Mouse (Mus musculus): Measurements from ENCODE around the gene Ccnb3.
"Not testable (repeated sequence)": the region's sequence is repeated elsewhere in the genome, so short reads cannot be mapped to it uniquely, and the experiment has no call there.

DNA sequence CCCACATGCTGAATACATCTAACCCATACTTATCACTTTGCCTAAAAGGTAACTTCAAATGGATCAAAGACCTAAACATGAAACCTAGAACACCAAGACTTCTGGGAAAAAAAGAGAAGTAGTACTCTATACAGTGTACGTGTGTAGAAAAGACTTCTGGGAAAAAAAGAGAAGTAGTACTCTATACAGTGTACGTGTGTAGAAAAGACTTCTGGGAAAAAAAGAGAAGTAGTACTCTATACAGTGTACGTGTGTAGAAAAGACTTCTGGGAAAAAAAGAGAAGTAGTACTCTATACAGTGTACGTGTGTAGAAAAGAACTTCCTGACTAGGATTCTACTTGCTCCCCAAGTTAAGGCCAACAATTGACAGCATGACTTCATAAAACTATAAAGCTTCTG lies 57.5 kb downstream of the Ccnb3 start:
- TF ChIP-seq MAX (IDR thresholded peaks at IDR 0.05); CTCF (IDR thresholded peaks at IDR 0.05; ENCODE audit: control insufficient read depth, insufficient read depth, insufficient read length); MYOD1 (IDR thresholded peaks at IDR 0.05; ENCODE audit: control insufficient read depth, insufficient read length, low read depth); USF1 (IDR thresholded peaks at IDR 0.05; ENCODE audit: low read depth); FOSL1 (IDR thresholded peaks at IDR 0.05; ENCODE audit: insufficient read depth, low read length, poor library complexity, severe bottlenecking); CEBPB (IDR thresholded peaks at IDR 0.05; ENCODE audit: low read depth): not testable (repeated sequence)

Measured in C2C12 (cell line).